ENCODE assay signal across 28 mouse cellular contexts in the genomic region with DNA sequence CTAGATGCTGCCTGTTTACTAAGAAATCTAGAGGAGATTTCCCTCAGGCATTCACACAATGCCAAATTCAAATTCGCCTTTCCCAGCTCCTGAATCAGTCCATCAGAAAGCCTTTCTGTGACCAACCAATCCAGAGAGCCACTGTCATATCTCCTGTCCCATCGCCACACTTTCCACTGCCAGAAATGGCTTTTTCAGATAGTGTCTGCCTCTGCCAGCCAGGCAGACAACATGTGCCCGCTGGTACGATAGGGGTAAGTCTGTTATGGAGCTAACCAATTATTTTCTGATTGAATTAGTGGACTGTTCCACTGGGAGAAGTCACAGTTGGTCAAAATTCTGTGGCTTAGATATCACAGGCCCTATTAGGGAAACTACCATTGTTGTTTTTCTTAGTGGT. TPM values are rescaled to one million over a fixed set of nuclear protein-coding genes. Genes with fewer than 3 reads are reported as not detected.
DNase-seq lines count a peak whose midpoint lies in the region; ATAC-seq and TF ChIP-seq lines count a peak whose summit lies in the region.
"Had no signal": no experiment of that assay in that cellular context is flagged by ENCODE, and none has a peak within 500 bp of the region (broad histone marks: within the 10 kb centered on the region; RNA-seq: fewer than 3 reads in every experiment).

No protein-coding gene starts in this region.

- H3K27me3 ChIP-seq in myocyte (ENCODE audit: control insufficient read depth, insufficient read depth, insufficient read length): no peaks in the 10 kb centered on the region
- no peaks in the 10 kb centered on the region for H3K27me3 ChIP-seq in hindbrain, embryonic 14.5 days (ENCODE audit: control insufficient read depth, insufficient read depth, low read length)
- H3K27me3 ChIP-seq: Patski had no signal

- peak overlapping the region; percentile 20 for H3K4me2 ChIP-seq in myocyte (ENCODE audit: low read depth)
- no peak overlapping the region for H3K4me2 ChIP-seq in hindbrain, embryonic 14.5 days (replicated peaks)

- no peaks in the 10 kb centered on the region for H3K36me3 ChIP-seq in myocyte (ENCODE audit: control insufficient read depth, insufficient read depth)
- no peaks in the 10 kb centered on the region for H3K36me3 ChIP-seq in hindbrain, embryonic 14.5 days (replicated peaks; ENCODE audit: control insufficient read depth, insufficient read depth)
- H3K36me3 ChIP-seq: G1E had no signal

- no peak overlapping the region for H3K9ac ChIP-seq in hindbrain, embryonic 14.5 days

- H3K9me3 ChIP-seq in hindbrain, embryonic 14.5 days (ENCODE audit: control insufficient read depth, low read length): no peaks in the 10 kb centered on the region
- H3K9me3 ChIP-seq: G1E had no signal

- peak; percentile 84 for DNase-seq in heart, adult 11 months
- no peak for DNase-seq in heart, adult 8-10 months (ENCODE audit: low spot score)
- peak; percentile 34 for DNase-seq in MN1 (ENCODE audit: low spot score)
- no peak for DNase-seq in urinary bladder, postnatal 10 days (ENCODE audit: low spot score)
- DNase-seq in hindbrain, embryonic 14.5 days (ENCODE audit: low spot score): no peak
- no peak for DNase-seq in adrenal gland, postnatal 25 days
- DNase-seq: adrenal gland, adult 2 months; adrenal gland, adult 8-10 months; adrenal gland, postnatal 10 days; adrenal gland, postnatal 14 days; adrenal gland, postnatal 36 days; B cell, adult 2 months; cerebellum, adult 11 months; cerebellum, adult 11-12 months; cerebellum, adult 18-20 months; cerebellum, adult 2 months had no signal

- peaks cover 7% of the 10 kb centered on the region; the same call in 1 of the 2 replicates for H3K4me1 ChIP-seq in hindbrain, embryonic 14.5 days (replicated peaks; ENCODE audit: control insufficient read depth, insufficient read depth, low read length)

- no peak overlapping the region for H3ac ChIP-seq in myocyte (ENCODE audit: control insufficient read depth, insufficient read length)

- H3K27ac ChIP-seq in hindbrain, embryonic 14.5 days: no peak overlapping the region

- 78% methylated on average over 4 of the region's 4 CpGs for WGBS in hindbrain, embryonic 14.5 days

- H3K79me2 ChIP-seq in myocyte (ENCODE audit: control insufficient read depth, insufficient read depth): no peaks in the 10 kb centered on the region

- TF ChIP-seq POLR2A in myocyte (IDR thresholded peaks at IDR 0.05; ENCODE audit: insufficient read length, low read depth): no peak

- no peak overlapping the region for H3K4me3 ChIP-seq in myocyte
- no peak overlapping the region for H3K4me3 ChIP-seq in hindbrain, embryonic 14.5 days (replicated peaks; ENCODE audit: low read length)

- ATAC-seq in megakaryocyte-erythroid progenitor cell, adult 5-6 weeks (replicated peaks; ENCODE audit: low FRiP score, low TSS enrichment, poor library complexity, severe bottlenecking): 0 out of 2 replicates have a peak, but pooled peaks have one; percentile 26
- no peak for ATAC-seq in hindbrain, embryonic 14.5 days (ENCODE audit: low FRiP score)
- ATAC-seq: activated CD4-positive, CD25-positive, alpha-beta regulatory T cell, adult 4 months; CD4-positive, CD25-positive, alpha-beta regulatory T cell, adult 4 months; Patski had no signal

TF ChIP-seq in myocyte, 11 proteins besides CTCF, POLR2A, EP300 and RAD21:
- TF ChIP-seq MYOD1 (IDR thresholded peaks at IDR 0.05; ENCODE audit: control insufficient read depth in 1 of 3, insufficient read length in 2 of 3, low read depth in 2 of 3) (no peak), USF1 (IDR thresholded peaks at IDR 0.05; ENCODE audit: low read depth) (no peak), REST (IDR thresholded peaks at IDR 0.05; ENCODE audit: insufficient read depth, insufficient read length) (no peak), SRF (IDR thresholded peaks at IDR 0.05; ENCODE audit: control insufficient read depth, insufficient read length, low read depth) (no peak), CEBPB (IDR thresholded peaks at IDR 0.05; ENCODE audit: insufficient read depth, poor library complexity, severe bottlenecking) (no peak), E2F4 (IDR thresholded peaks at IDR 0.05; ENCODE audit: insufficient read depth) (no peak), TCF3 (IDR thresholded peaks at IDR 0.05; ENCODE audit: insufficient read length, low read depth) (no peak), TCF12 (IDR thresholded peaks at IDR 0.05; ENCODE audit: insufficient read depth, poor library complexity, severe bottlenecking) (no peak), MAX (IDR thresholded peaks at IDR 0.05; ENCODE audit: low read depth) (no peak), POLR2AphosphoS2 (IDR thresholded peaks at IDR 0.05; ENCODE audit: insufficient read length, low read depth) (no peak), MYOG (IDR thresholded peaks at IDR 0.05; ENCODE audit: control insufficient read depth in 1 of 3, insufficient read depth in 1 of 3, insufficient read length in 2 of 3, low read depth in 2 of 3) (no peak)

RNA-seq across cellular contexts. Expression of a gene that starts 20.4 kb away (rescaled TPM):
- total RNA-seq in heart, adult 8-10 months (2022): not detected
- not detected in 2 replicates for total RNA-seq in megakaryocyte-erythroid progenitor cell, adult 5-6 weeks (2014; fragmentation: Nextera tagmentation)
- not detected in 2 replicates for total RNA-seq in megakaryocyte-erythroid progenitor cell, adult 5-6 weeks (2017)
- 0.02 TPM for polyA plus RNA-seq in myocyte (2012; fragmentation: generic; extraction: Trizol)
- not detected in 2 replicates for polyA plus RNA-seq in hindbrain, embryonic 14.5 days (2014; fragmentation: Nextera tagmentation; extraction: Ambion mirVana)
- 0.18 TPM in 1 of 2 replicates, not detected in the other for total RNA-seq in adrenal gland, postnatal 25 days (2021)
- total RNA-seq: adrenal gland, adult 18-20 months; adrenal gland, adult 2 months; adrenal gland, adult 8-10 months; adrenal gland, postnatal 10 days; adrenal gland, postnatal 14 days; adrenal gland, postnatal 36 days; adrenal gland, postnatal 4 days; CH12.LX; MEL had no signal
- polyA plus RNA-seq: brain, embryonic 14.5 days; C2C12; cerebellum, adult 2 months; G1E; Patski had no signal

RNA-seq across cellular contexts. Expression of a gene that starts 27.6 kb away (rescaled TPM):
- under 1 TPM in 1 of 4 experiments, not detected in 3; 0.28 TPM for total RNA-seq in heart, adult 8-10 months (2022)
- total RNA-seq in megakaryocyte-erythroid progenitor cell, adult 5-6 weeks (2014; fragmentation: Nextera tagmentation): not detected in 2 replicates
- total RNA-seq in megakaryocyte-erythroid progenitor cell, adult 5-6 weeks (2017): not detected in 2 replicates
- polyA plus RNA-seq in myocyte (2012; fragmentation: generic; extraction: Trizol): not detected
- polyA plus RNA-seq in hindbrain, embryonic 14.5 days (2014; fragmentation: Nextera tagmentation; extraction: Ambion mirVana): 9.9 and 10.1 TPM in 2 replicates
- total RNA-seq in adrenal gland, postnatal 25 days (2021): 0.21 TPM in 1 of 2 replicates, not detected in the other
- total RNA-seq: adrenal gland, postnatal 14 days; G1E; MEL had no signal
- polyA plus RNA-seq: activated CD4-positive, CD25-positive, alpha-beta regulatory T cell, adult 4 months; C2C12; CD4-positive, CD25-positive, alpha-beta regulatory T cell, adult 4 months; G1E; Patski had no signal

RNA-seq across cellular contexts. Expression of a gene that starts 33.2 kb away (rescaled TPM):
- 10 to 100 TPM in 1 of 4 experiments, 1 to 10 TPM in 3; 9.1 to 11.5 (median 9.2) TPM for total RNA-seq in heart, adult 8-10 months (2022)
- total RNA-seq in megakaryocyte-erythroid progenitor cell, adult 5-6 weeks (2014; fragmentation: Nextera tagmentation): 11.1 and 27.1 TPM in 2 replicates
- total RNA-seq in megakaryocyte-erythroid progenitor cell, adult 5-6 weeks (2017): 10.1 and 11.1 TPM in 2 replicates
- 5.9 TPM for polyA plus RNA-seq in myocyte (2012; fragmentation: generic; extraction: Trizol)
- polyA plus RNA-seq in hindbrain, embryonic 14.5 days (2014; fragmentation: Nextera tagmentation; extraction: Ambion mirVana): 1.1 and 3.3 TPM in 2 replicates
- total RNA-seq in adrenal gland, postnatal 25 days (2021): 23.7 and 28.4 TPM in 2 replicates

Comparison
In these comparisons a context has a peak if more than half of its experiments do, and no peak if none do; other contexts are left out.
1. DNase-seq: peak in heart, adult 11 months (single experiment) and MN1 (single experiment); none in heart, adult 8-10 months (single experiment), urinary bladder, postnatal 10 days (single experiment), hindbrain, embryonic 14.5 days (single experiment) and adrenal gland, postnatal 25 days (single experiment).